Mouse (Mus musculus): ENCODE measurements at regions not wholly inside any gene's neighbourhood (a gene's known extent, or its start where the extent isn't known, plus 50 kb on each side); places are given as distances from the start of the nearest gene placed in this dataset.
"Not testable (repeated sequence)": the region's sequence is repeated elsewhere in the genome, so short reads cannot be mapped to it uniquely, and the experiment has no call there.

DNA sequence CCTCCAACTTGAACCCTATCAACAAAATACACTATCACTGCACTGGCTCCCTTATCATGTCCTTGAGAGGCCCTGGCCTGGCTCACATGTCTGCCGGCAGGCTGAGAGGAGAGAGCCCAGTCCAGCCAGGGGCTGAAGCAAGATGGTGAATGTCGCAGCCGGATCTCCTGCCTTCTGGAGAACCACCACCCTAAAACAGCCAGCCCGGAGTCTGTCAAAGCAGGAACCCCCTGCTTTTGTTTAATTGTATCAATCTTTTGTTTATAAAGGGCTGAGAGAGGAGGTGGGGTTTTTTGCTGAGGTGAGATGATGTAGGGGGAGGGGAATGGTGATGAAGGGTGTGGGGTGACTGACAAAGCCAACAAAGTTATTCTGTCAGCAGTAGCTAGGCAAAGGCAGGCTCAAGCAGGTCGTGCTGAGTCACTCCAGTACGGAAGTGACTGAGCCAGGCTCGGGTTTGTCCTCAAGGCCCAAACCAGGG is 269.2 kb downstream of the Gxylt1 start:
- Histone ChIP-seq H3K4me3 (ENCODE audit: low read depth, low read length) (no peak overlapping the region), H3K9ac (ENCODE audit: low read length) (no peak overlapping the region), H3K4me1 (replicated peaks; ENCODE audit: control insufficient read depth, insufficient read depth) (no peaks in the 10 kb centered on the region; the same call in 1 of the 2 replicates), H3K27ac (replicated peaks) (peak overlapping the region; percentile 76; the same call in 1 of the 2 replicates), H3K36me3 (ENCODE audit: control insufficient read depth, insufficient read depth, low read length) (no peaks in the 10 kb centered on the region), H3K9me3 (ENCODE audit: control insufficient read depth, low read length) (no peaks in the 10 kb centered on the region), H3K27me3 (ENCODE audit: control insufficient read depth, insufficient read depth, low read length) (no peaks in the 10 kb centered on the region), H3K4me2 (replicated peaks; ENCODE audit: low read depth) (no peak overlapping the region)
- TF ChIP-seq CTCF (IDR thresholded peaks at IDR 0.05; ENCODE audit: low read depth) (no peak), EP300 (optimal IDR thresholded peaks at IDR 0.05) (no peak)
- 19% methylated on average over 7 of the region's 7 CpGs for WGBS
- DNase-seq (ENCODE audit: low spot score) = peak; percentile 58
- peak; percentile 95 for ATAC-seq (ENCODE audit: low FRiP score, low TSS enrichment)

- H3K27me3 ChIP-seq (ENCODE audit: control insufficient read depth, insufficient read depth, low read length); H3K9ac ChIP-seq (ENCODE audit: low read length); H3K4me2 ChIP-seq (replicated peaks; ENCODE audit: low read depth); H3K4me3 ChIP-seq (ENCODE audit: low read depth, low read length); H3K4me1 ChIP-seq (replicated peaks; ENCODE audit: control insufficient read depth, insufficient read depth); ATAC-seq (ENCODE audit: low FRiP score, low TSS enrichment); H3K27ac ChIP-seq (replicated peaks); H3K9me3 ChIP-seq (ENCODE audit: control insufficient read depth, low read length); H3K36me3 ChIP-seq (ENCODE audit: control insufficient read depth, insufficient read depth, low read length); DNase-seq (ENCODE audit: low spot score): not testable (repeated sequence)
- TF ChIP-seq CTCF (IDR thresholded peaks at IDR 0.05; ENCODE audit: low read depth) = peak; percentile 10; the same call in 1 of the 2 replicates
- WGBS = 79% methylated on average over 5 of the region's 5 CpGs
These were observed 269.8 kb downstream of the Gxylt1 start for GRCm38 (mm10) chr15:93005186-93005585.

DNA sequence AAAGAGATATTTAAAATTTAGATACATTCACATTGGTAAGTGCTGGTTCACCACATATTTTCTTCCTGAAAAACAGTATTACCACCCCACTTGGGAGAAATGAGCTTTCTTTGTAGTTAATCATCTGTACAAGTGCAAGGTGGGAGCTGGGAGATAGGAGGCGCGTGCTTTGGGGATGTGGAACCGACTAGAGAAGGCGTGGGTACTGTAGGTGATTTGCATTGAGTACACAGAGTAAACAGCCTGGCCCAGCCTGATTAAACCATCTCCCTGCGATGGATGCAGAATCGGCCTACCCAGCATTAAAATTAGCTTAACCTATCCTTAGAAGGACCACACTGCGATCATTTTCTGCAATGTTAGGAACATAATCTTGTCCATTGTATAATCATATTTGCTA is 270.4 kb downstream of the Gxylt1 start:
- no peak overlapping the region for H3K4me3 ChIP-seq (ENCODE audit: low read depth, low read length)
- no peaks in the 10 kb centered on the region for H3K9me3 ChIP-seq (ENCODE audit: control insufficient read depth, low read length)
- TF ChIP-seq CTCF (IDR thresholded peaks at IDR 0.05; ENCODE audit: low read depth) (no peak), EP300 (optimal IDR thresholded peaks at IDR 0.05) (no peak)
- DNase-seq (ENCODE audit: low spot score) (no peak), ATAC-seq (ENCODE audit: low FRiP score, low TSS enrichment) (no peak)
- H3K27ac ChIP-seq (replicated peaks) = no peak overlapping the region
- 80% methylated on average over 7 of the region's 7 CpGs for WGBS
- no peaks in the 10 kb centered on the region; the same call in 1 of the 2 replicates for H3K4me1 ChIP-seq (replicated peaks; ENCODE audit: control insufficient read depth, insufficient read depth)
- no peaks in the 10 kb centered on the region for H3K36me3 ChIP-seq (ENCODE audit: control insufficient read depth, insufficient read depth, low read length)
- H3K27me3 ChIP-seq (ENCODE audit: control insufficient read depth, insufficient read depth, low read length) = no peaks in the 10 kb centered on the region
- no peak overlapping the region for H3K4me2 ChIP-seq (replicated peaks; ENCODE audit: low read depth)
- H3K9ac ChIP-seq (ENCODE audit: low read length) = no peak overlapping the region

DNA sequence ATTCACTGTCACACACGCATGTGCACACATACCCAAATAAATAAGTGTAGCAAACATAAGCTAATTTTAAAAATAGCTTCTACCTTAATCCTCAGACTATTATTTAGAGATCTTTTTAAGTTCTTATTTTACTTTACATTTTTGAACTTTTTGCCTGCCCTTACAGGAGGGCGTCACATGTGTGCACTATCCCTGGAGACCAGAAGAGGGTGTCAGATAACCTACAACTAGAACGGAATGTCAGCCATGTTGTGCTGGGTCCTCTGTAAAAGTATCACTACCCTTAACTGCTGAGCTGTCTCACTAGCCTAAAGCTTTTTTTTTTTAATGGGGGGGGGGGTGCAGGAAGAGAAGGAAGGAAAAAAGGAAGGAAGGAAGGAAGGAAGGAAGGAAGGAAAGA is 271.7 kb downstream of the Gxylt1 start:
- no peak for DNase-seq (ENCODE audit: low spot score)
- 93% methylated on average over 3 of the region's 3 CpGs for WGBS
- ATAC-seq (ENCODE audit: low FRiP score, low TSS enrichment) = no peak
- H3K36me3 ChIP-seq (ENCODE audit: control insufficient read depth, insufficient read depth, low read length) = no peaks in the 10 kb centered on the region
- no peak overlapping the region for H3K4me3 ChIP-seq (ENCODE audit: low read depth, low read length)
- TF ChIP-seq EP300 (optimal IDR thresholded peaks at IDR 0.05) (no peak), CTCF (IDR thresholded peaks at IDR 0.05; ENCODE audit: low read depth) (peak; percentile 50)
- no peaks in the 10 kb centered on the region; the same call in 1 of the 2 replicates for H3K4me1 ChIP-seq (replicated peaks; ENCODE audit: control insufficient read depth, insufficient read depth)
- H3K27ac ChIP-seq (replicated peaks) = no peak overlapping the region
- H3K4me2 ChIP-seq (replicated peaks; ENCODE audit: low read depth) = no peak overlapping the region
- H3K9ac ChIP-seq (ENCODE audit: low read length) = no peak overlapping the region
- no peaks in the 10 kb centered on the region for H3K27me3 ChIP-seq (ENCODE audit: control insufficient read depth, insufficient read depth, low read length)
- H3K9me3 ChIP-seq (ENCODE audit: control insufficient read depth, low read length) = no peaks in the 10 kb centered on the region

DNA sequence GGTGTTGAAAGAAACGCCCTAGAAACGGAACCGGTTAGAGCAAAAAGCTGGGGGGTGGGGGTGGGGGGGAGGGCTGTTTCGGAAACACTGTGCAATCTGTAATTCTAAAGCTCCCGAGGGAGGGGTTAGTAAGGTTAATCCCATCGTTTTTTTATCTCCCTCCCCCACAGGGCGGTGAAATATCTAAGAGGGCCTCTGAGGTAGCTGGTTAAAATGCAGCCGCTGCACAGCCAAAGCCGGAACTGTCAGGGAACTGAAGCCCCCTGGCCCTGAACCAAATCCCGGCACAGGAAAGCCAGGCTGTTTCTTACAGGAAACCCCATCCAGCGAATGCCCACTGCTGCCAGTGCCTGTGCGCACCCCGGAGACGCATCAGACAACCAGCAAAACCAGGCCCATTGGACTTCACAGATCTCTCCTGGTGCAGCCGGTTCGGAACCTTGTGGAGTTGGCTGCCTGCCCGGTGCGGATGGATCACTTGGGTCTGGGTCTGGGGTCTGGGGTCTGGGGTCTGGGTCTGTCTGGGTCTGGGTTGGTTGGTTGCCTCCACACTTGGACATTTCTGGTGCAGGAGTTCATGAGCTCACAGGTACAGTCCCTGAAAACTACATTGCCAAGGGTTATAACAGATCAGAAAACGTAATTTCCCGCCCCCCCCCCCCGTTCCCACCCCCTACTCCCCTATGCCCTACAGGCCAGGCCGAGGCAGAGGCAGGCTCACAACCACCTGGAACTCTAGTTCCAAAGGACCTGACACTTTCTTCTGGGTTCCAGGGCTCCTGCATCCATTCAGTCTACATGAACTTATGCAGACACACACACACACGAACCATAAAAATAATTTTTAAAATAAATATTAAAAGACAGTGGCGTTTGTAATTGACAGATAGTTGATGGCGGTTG is 272.7 kb downstream of the Gxylt1 start:
- Histone ChIP-seq H3K9ac (ENCODE audit: low read length) (peak overlapping the region; percentile 27), H3K4me1 (replicated peaks; ENCODE audit: control insufficient read depth, insufficient read depth) (no peaks in the 10 kb centered on the region; the same call in 1 of the 2 replicates), H3K4me2 (replicated peaks; ENCODE audit: low read depth) (peak overlapping the region; percentile 46), H3K27ac (replicated peaks) (peak overlapping the region; percentile 56; the same call in 1 of the 2 replicates), H3K4me3 (ENCODE audit: low read depth, low read length) (peak overlapping the region; percentile 17; the same call in 1 of the 2 replicates), H3K36me3 (ENCODE audit: control insufficient read depth, insufficient read depth, low read length) (no peaks in the 10 kb centered on the region), H3K27me3 (ENCODE audit: control insufficient read depth, insufficient read depth, low read length) (no peaks in the 10 kb centered on the region), H3K9me3 (ENCODE audit: control insufficient read depth, low read length) (no peaks in the 10 kb centered on the region)
- peak; percentile 24 for DNase-seq (ENCODE audit: low spot score)
- WGBS = 22% methylated on average over 25 of the region's 25 CpGs
- no peak for TF ChIP-seq EP300 (optimal IDR thresholded peaks at IDR 0.05)
- TF ChIP-seq CTCF (IDR thresholded peaks at IDR 0.05; ENCODE audit: low read depth) = no peak
- peak; percentile 11; the same call in 1 of the 2 replicates for ATAC-seq (ENCODE audit: low FRiP score, low TSS enrichment)
